Mouse (Mus musculus) forebrain, embryonic 11.5 days (tissue): ENCODE measurements at regions not wholly inside any gene's neighbourhood (a gene's known extent, or its start where the extent isn't known, plus 50 kb on each side); places are given as distances from the start of the nearest gene placed in this dataset.

Experiments
- ATAC-seq: fragments of 200-750 bp; cut with Nextera tagmentation; replicated peaks from 2 replicates; pipeline ENCODE4 v1.8.0; 2017; ENCODE audit warnings: moderate TSS enrichment; ENCODE audit not compliant: low FRiP score
- DNase-seq: peaks from one replicate; pipeline ENCODE4 v3.0.0-alpha.2; 2017; ENCODE audit warnings: low spot score
- H3K27ac ChIP-seq: fragments of 300-500 bp; sonication (generic); 2 replicates; pipeline ENCODE4 v1.5.1; 2014; ENCODE audit warnings: low read depth, low read length
- H3K27me3 ChIP-seq: fragments of 300-500 bp; sonication (generic); 2 replicates; pipeline ENCODE4 v1.6.1; 2014; ENCODE audit warnings: mild to moderate bottlenecking, low read length, mixed read lengths; ENCODE audit not compliant: control insufficient read depth, insufficient read depth
- H3K36me3 ChIP-seq: fragments of 300-500 bp; sonication (generic); 2 replicates; pipeline ENCODE4 v1.6.1; 2014; ENCODE audit warnings: mild to moderate bottlenecking, low read length, moderate library complexity, mixed read lengths; ENCODE audit not compliant: control insufficient read depth, insufficient read depth
- H3K4me1 ChIP-seq: fragments of 300-500 bp; sonication (generic); replicated peaks from 2 replicates; pipeline ENCODE4 v1.6.1; 2014; ENCODE audit warnings: low read length, mixed read lengths; ENCODE audit not compliant: control insufficient read depth, insufficient read depth
- H3K4me2 ChIP-seq: fragments of 300-500 bp; sonication (generic); 2 replicates; pipeline ENCODE4 v1.6.1; 2014; ENCODE audit warnings: low read depth, mild to moderate bottlenecking, low read length, moderate library complexity, mixed read lengths; ENCODE audit not compliant: severe bottlenecking
- H3K4me3 ChIP-seq: fragments of 300-500 bp; sonication (generic); 2 replicates; pipeline ENCODE4 v1.5.1; 2014; ENCODE audit warnings: low read depth, low read length
- H3K9ac ChIP-seq: fragments of 300-500 bp; sonication (generic); 2 replicates; pipeline ENCODE4 v1.6.1; 2014; ENCODE audit warnings: low read length
- H3K9me3 ChIP-seq: fragments of 300-500 bp; sonication (generic); 2 replicates; pipeline ENCODE4 v1.6.1; 2016; ENCODE audit warnings: low read length, mixed read lengths; ENCODE audit not compliant: control insufficient read depth
- WGBS: fragments of 180-500 bp; shearing (Covaris S2); extraction: QIAGEN DNeasy Blood & Tissue Kit; methylation state at CpG from one replicate; pipeline ENCODE4 v1.1.7; 2014; 5-methylcytosine and 5-hydroxymethylcytosine counted together

GRCm38 (mm10) chr11:37478970-37479482, 243.3 kb upstream of the Tenm2 start:
- Histone ChIP-seq H3K4me1 (no peaks in the 10 kb centered on the region), H3K27me3 (no peaks in the 10 kb centered on the region), H3K4me3 (no peak overlapping the region), H3K36me3 (no peaks in the 10 kb centered on the region), H3K9me3 (no peaks in the 10 kb centered on the region), H3K27ac (no peak overlapping the region), H3K9ac (no peak overlapping the region), H3K4me2 (no peak overlapping the region)
- ATAC-seq (no peak), DNase-seq (no peak)
- 89% methylated on average over 6 of the region's 6 CpGs for WGBS

- DNase-seq (no peak), ATAC-seq (no peak)
- 65% methylated on average over 6 of the region's 6 CpGs for WGBS
- no peaks in the 10 kb centered on the region for H3K9me3 ChIP-seq
- no peak overlapping the region for H3K4me2 ChIP-seq
- no peak overlapping the region for H3K4me3 ChIP-seq
- no peaks in the 10 kb centered on the region for H3K4me1 ChIP-seq
- no peak overlapping the region for H3K9ac ChIP-seq
- H3K27ac ChIP-seq, result no peak overlapping the region
- H3K36me3 ChIP-seq, result no peaks in the 10 kb centered on the region
- H3K27me3 ChIP-seq, result no peaks in the 10 kb centered on the region
These were observed 238.3 kb upstream of the Tenm2 start for GRCm38 (mm10) chr11:37474068-37474467.

DNA sequence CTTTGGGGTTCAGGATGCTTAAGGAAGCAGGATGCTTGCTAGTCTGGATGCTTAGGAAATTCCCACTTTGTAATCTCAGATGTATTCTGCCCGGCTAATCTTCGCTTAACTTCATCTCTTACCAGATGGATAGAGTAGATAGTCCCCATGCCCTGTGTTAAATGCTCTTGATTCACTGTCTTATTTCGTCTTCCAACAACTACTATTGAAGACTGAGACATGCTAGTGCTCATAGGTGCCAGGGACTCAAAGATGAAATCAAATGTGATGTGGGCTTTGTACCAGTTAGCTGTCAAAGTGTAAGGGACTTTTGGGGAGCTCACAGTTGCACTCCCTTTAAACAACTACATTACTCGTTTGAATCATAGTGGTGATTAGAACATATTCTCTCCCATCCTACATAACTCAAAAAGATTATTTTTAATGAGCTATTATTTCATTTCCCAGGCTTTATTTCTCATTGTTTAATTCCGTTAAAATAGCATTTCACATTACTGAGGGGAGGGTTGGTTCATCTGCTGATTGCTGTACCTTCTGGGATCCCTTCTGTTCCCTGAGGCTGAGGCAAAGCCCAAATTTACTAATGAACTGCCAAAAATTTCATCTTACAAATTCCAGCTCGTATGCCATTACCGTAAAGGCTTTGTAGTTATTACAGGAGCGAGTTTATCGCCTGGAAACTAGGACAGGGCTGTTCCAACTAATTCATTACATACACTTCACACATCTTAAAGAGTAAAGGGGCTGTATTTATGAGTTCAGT, 228.1 kb upstream of the Tenm2 start:
- Histone ChIP-seq H3K27ac (no peak overlapping the region), H3K9me3 (no peaks in the 10 kb centered on the region), H3K27me3 (no peaks in the 10 kb centered on the region), H3K4me2 (no peak overlapping the region), H3K36me3 (no peaks in the 10 kb centered on the region), H3K4me3 (no peak overlapping the region), H3K9ac (no peak overlapping the region), H3K4me1 (no peaks in the 10 kb centered on the region)
- ATAC-seq, result no peak
- DNase-seq, result no peak
- WGBS, result 86% methylated on average over 9 of the region's 9 CpGs

DNA sequence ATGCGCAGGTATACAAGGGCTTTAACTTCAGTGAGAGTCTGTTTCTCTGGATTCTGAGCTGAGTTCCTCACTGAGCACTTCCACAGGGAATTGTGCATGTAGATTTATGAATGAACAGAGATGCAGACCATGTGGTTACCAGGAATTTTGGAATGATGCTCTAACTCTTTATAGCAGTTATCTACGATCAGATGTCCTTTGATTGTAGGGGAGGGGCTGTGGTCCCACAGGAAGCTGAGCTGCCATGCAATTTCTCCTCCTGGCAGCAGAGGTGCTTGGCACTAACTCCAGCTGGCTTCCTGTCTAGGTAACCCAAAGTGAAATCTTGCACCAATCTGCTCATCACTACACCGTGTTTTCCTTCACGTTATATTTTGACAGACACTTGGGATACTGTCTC, 226.6 kb upstream of the Tenm2 start:
- DNase-seq, result no peak
- Histone ChIP-seq H3K9ac (no peak overlapping the region), H3K27ac (no peak overlapping the region), H3K4me2 (no peak overlapping the region), H3K4me3 (no peak overlapping the region), H3K36me3 (no peaks in the 10 kb centered on the region), H3K4me1 (no peaks in the 10 kb centered on the region), H3K9me3 (no peaks in the 10 kb centered on the region), H3K27me3 (no peaks in the 10 kb centered on the region)
- 90% methylated on average over 4 of the region's 4 CpGs for WGBS
- ATAC-seq, result no peak

- no peaks in the 10 kb centered on the region for H3K27me3 ChIP-seq
- no peak overlapping the region for H3K4me3 ChIP-seq
- H3K4me2 ChIP-seq, result no peak overlapping the region
- no peaks in the 10 kb centered on the region for H3K36me3 ChIP-seq
- H3K27ac ChIP-seq, result no peak overlapping the region
- ATAC-seq, result no peak
- no peaks in the 10 kb centered on the region for H3K4me1 ChIP-seq
- no peak overlapping the region for H3K9ac ChIP-seq
- no peak for DNase-seq
- no peaks in the 10 kb centered on the region for H3K9me3 ChIP-seq
These were observed 211.6 kb upstream of the Tenm2 start for GRCm38 (mm10) chr11:37447361-37447760.

GRCm38 (mm10) chr11:37446626-37447025, 210.9 kb upstream of the Tenm2 start:
- no peaks in the 10 kb centered on the region for H3K4me1 ChIP-seq
- H3K27ac ChIP-seq, result no peak overlapping the region
- H3K36me3 ChIP-seq, result no peaks in the 10 kb centered on the region
- DNase-seq (no peak), ATAC-seq (no peak)
- no peak overlapping the region for H3K4me2 ChIP-seq
- no peak overlapping the region for H3K9ac ChIP-seq
- H3K27me3 ChIP-seq, result no peaks in the 10 kb centered on the region
- no peak overlapping the region for H3K4me3 ChIP-seq
- WGBS, result 94% methylated on average over 1 of the region's 1 CpGs
- no peaks in the 10 kb centered on the region for H3K9me3 ChIP-seq

DNA sequence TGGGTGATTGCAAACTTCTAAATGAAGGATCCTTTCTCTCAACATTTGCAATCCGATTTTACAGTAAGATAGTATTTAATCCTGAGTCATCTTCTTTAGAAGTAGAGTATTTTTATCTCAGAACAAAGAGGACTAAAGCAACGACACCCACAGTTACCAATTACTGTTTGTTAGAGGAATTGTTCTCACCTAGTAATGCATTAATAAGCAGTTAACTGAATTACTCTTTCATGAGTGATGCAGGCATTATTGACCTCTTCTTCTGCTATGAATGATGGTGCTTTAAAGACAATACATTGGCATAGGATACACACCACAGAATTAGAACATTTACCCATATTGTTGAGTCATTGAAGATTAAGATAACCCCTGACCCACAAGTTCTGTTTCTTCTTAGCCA, 207.0 kb upstream of the Tenm2 start:
- DNase-seq, result no peak
- WGBS, result 64% methylated on average over 2 of the region's 2 CpGs
- H3K4me1 ChIP-seq, result no peaks in the 10 kb centered on the region
- no peak overlapping the region for H3K4me2 ChIP-seq
- H3K36me3 ChIP-seq, result no peaks in the 10 kb centered on the region
- no peaks in the 10 kb centered on the region for H3K9me3 ChIP-seq
- ATAC-seq, result no peak
- H3K4me3 ChIP-seq, result no peak overlapping the region
- H3K27ac ChIP-seq, result no peak overlapping the region
- H3K27me3 ChIP-seq, result no peaks in the 10 kb centered on the region
- H3K9ac ChIP-seq, result no peak overlapping the region

DNA sequence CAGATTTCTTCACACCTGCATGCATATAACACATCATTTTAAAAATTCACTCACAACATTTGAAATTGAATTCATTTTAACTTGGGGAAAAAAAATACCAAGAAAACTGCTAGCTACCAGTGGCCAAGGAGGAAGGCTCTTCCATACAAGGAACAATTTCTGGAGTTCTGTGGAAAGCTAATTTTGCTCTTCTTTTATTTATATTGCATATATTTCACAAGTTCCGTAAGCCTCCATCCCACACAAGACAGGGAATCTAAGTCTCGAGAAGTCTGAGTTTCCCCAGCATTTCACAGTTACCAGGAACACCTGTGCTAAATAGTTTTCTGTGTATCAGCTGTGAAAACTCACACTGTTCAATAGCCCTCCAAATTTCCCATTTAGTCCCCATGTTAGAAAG, 198.8 kb upstream of the Tenm2 start:
- DNase-seq (no peak), ATAC-seq (no peak)
- Histone ChIP-seq H3K27ac (no peak overlapping the region), H3K4me1 (peaks cover 2% of the 10 kb centered on the region; the same call in 1 of the 2 replicates), H3K4me3 (no peak overlapping the region), H3K27me3 (no peaks in the 10 kb centered on the region), H3K9ac (no peak overlapping the region), H3K9me3 (no peaks in the 10 kb centered on the region), H3K36me3 (no peaks in the 10 kb centered on the region), H3K4me2 (no peak overlapping the region)
- 57% methylated on average over 2 of the region's 2 CpGs for WGBS
